Mouse (Mus musculus) frontal cortex, postnatal 10 days (tissue): ENCODE measurements at regions not wholly inside any gene's neighbourhood (a gene's known extent, or its start where the extent isn't known, plus 50 kb on each side); places are given as distances from the start of the nearest gene placed in this dataset.

ENCODE experiments used
- DNase-seq, 2 experiments: peaks; one replicate each; pipeline ENCODE4 v3.0.0; 2022; ENCODE audit warnings: low spot score in 2 of 2, mixed read lengths in 1 of 2

GRCm38 (mm10) chr12:10572378-10572650, 181.7 kb downstream of the Rdh14 start:
- no peak for DNase-seq

- DNase-seq: no peak
These were observed 182.8 kb downstream of the Rdh14 start for GRCm38 (mm10) chr12:10573381-10573780.

GRCm38 (mm10) chr12:10582840-10583614, 192.5 kb downstream of the Rdh14 start:
- no peak for DNase-seq

- DNase-seq: no peak
These were observed 193.5 kb downstream of the Rdh14 start for GRCm38 (mm10) chr12:10584026-10584425.

- peak; percentile 27 to 65 for DNase-seq
These were observed 199.0 kb downstream of the Rdh14 start for GRCm38 (mm10) chr12:10589537-10589936.

GRCm38 (mm10) chr12:10597976-10598746, 207.6 kb downstream of the Rdh14 start:
- peak in 1 of 2 experiments; percentile 56 for DNase-seq

- no peak for DNase-seq
These were observed 209.5 kb downstream of the Rdh14 start for GRCm38 (mm10) chr12:10600111-10600510.

GRCm38 (mm10) chr12:10618319-10618718, 227.7 kb downstream of the Rdh14 start:
- DNase-seq: no peak

- no peak for DNase-seq
These were observed 230.0 kb downstream of the Rdh14 start for GRCm38 (mm10) chr12:10620541-10620940.

GRCm38 (mm10) chr12:10638591-10638990, 248.0 kb downstream of the Rdh14 start:
- no peak for DNase-seq

GRCm38 (mm10) chr12:10654466-10655184, 264.1 kb downstream of the Rdh14 start:
- no peak for DNase-seq

GRCm38 (mm10) chr12:10655185-10655544, 264.6 kb downstream of the Rdh14 start:
- no peak for DNase-seq

- DNase-seq: no peak
These were observed 268.3 kb downstream of the Rdh14 start for GRCm38 (mm10) chr12:10658826-10659225.

- no peak for DNase-seq
These were observed 296.2 kb downstream of the Rdh14 start for GRCm38 (mm10) chr12:10686747-10687146.
